Mouse (Mus musculus) embryonic fibroblast, embryonic 13.5 days (primary cell): ENCODE measurements around the gene Pikfyve.

Experiments used
- CTCF ChIP-seq: IDR thresholded peaks from 2 replicates; pipeline ENCODE4 v1.5.1; 2011; ENCODE audit warnings: mild to moderate bottlenecking, control low read depth, low read length, moderate library complexity, borderline replicate concordance; ENCODE audit not compliant: insufficient read depth
- POLR2A ChIP-seq: IDR thresholded peaks from 2 replicates; pipeline ENCODE4 v1.6.1; 2011; ENCODE audit warnings: low read depth, mild to moderate bottlenecking, control low read depth, low read length, moderate library complexity

DNA sequence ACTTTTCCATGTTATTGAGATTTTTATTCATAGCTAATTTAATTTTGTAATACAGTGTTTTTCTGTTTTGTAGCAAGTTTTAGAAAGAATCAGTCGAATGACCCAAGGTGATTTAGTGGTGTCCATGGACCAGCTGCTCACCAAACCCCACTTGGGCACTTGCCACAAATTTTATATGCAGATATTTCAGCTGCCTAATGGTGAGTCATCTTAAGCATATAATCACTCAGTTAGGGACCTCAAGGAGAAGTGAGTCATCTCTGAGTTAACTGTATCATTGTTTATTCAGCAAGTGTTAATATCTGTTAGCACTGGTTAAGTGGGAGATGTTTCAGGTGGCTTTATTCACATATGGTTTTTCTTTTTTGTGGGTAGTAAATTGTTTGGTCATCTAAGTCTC, 59.2 kb downstream of the Pikfyve start:
- TF ChIP-seq POLR2A (no peak), CTCF (no peak)
